Mouse (Mus musculus): ENCODE data around the gene Lpcat2. TPM values are rescaled to one million over a fixed set of nuclear protein-coding genes. Genes with fewer than 3 reads are reported as not detected.

The Lpcat2 gene
- polyA plus RNA-seq, 1 experiment from 2014 or later = 5.6 TPM

DNA sequence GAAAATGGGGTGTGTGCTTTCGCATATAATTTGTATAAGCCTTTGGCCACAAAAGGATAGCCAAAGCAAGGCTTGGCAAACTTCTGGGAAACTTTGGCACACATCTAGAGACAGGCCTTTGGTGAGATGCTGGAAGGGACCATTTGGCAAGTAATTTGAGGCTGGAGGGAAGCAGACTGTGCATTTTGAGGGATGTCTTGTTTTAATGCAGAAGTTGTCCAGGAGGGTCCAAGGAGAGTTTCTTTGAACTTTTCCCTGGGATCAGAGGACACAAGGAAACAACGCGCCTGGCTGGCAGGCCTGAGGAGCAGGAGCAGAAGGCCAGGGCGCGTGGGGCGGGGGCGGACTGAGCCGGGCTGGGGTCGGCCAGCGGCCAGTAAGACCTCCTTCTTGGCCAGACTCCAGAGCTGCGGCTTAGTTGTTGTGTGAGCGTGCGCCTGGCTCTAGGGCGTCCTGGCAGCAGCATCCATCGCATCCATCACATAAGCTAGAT lies 26.8 kb upstream of the Lpcat2 start:
- WGBS = 31% methylated on average over 15 of the region's 15 CpGs
- H3K27ac ChIP-seq (ENCODE audit: low read length) = peak overlapping the region; percentile 74; the same call in 1 of the 2 replicates
- H3K9ac ChIP-seq (ENCODE audit: low read length) = no peak overlapping the region

DNA sequence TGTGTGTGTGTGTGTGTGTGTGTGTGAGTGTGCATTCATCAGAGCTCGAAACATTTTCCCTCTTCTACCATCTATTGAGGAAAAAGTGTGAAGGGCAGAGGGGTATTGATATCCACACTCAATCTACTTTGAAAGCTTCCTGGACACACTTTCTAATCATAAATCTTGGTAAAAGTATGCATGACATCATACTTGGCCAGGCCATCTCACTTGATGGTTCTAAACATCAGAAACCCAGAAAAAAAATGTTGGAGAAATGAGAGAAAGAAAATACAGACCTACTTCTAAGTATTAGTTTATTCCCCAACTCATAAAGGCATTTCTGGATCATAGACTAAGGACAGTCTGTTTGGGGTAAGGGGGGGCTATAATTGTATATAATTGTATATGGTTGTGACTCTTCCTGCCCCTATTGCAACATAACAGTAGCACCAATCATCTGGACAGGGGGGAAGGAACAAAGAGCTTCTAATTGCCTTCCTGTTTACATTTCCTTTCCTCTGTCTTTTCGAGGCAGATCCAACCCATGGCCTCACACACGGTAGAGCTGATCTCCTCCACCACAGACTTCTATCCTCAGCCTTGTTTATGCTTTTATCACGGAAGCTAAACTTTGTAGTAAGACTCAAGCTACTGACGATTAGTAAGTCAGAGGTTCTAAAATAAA lies 20.9 kb upstream of the Lpcat2 start:
- WGBS = 53% methylated on average over 5 of the region's 5 CpGs
- no peak for ATAC-seq (replicated peaks; ENCODE audit: extremely low read depth, insufficient read depth, low FRiP score)

More for the DNA sequence above, 26.8 kb upstream of the Lpcat2 start:
- H3K36me3 ChIP-seq (ENCODE audit: control insufficient read depth, insufficient read depth) = no peaks in the 10 kb centered on the region
- peak overlapping the region; percentile 53 for H3K4me3 ChIP-seq (ENCODE audit: low read length)
- peaks cover 7% of the 10 kb centered on the region for H3K4me1 ChIP-seq (ENCODE audit: control insufficient read depth, insufficient read depth, low read length)
- H3K4me2 ChIP-seq (ENCODE audit: low read depth, low read length) = peak overlapping the region; percentile 56
- H3K27me3 ChIP-seq (ENCODE audit: control insufficient read depth, insufficient read depth, low read length) = peaks cover 17% of the 10 kb centered on the region
- no peaks in the 10 kb centered on the region for H3K9me3 ChIP-seq (replicated peaks; ENCODE audit: control insufficient read depth, low read length)
- ATAC-seq (replicated peaks; ENCODE audit: extremely low read depth, insufficient read depth, low FRiP score) = peak; percentile 49

DNA sequence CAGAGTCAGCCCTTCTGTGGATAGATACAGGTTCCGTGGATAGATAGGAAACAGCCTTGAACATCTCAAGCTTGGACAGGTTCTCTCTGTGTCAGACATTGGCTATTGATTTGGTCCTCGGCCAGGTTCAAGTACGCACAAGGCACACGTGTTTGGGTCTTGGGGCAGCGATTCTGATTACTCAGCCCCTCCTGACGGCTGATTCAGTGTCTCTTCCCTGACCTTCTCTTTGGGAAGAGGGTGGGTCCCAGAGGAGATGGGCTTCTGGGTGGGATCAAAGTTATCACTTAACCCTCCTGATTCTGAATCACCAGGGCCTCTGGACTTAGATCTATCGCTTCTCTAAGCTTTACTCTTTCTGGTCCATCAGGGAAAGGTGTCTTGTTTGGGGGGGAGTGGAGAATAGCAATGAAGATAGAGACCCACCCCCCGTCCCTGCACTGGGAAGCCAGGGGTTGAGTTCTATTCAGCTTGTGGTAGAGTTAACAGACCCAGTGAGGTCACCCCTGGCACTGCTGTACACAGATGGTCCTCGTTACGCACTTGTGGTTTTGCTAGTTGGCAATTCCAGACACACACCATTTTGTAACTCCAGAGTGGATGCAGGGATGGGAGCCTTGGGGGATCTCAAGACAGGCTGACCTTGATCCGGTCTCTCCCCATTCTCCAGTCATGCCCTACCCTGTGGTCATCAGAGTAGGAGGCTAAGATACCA lies 20.2 kb upstream of the Lpcat2 start:
- WGBS = 81% methylated on average over 11 of the region's 11 CpGs
- Histone ChIP-seq H3K4me1 (ENCODE audit: control insufficient read depth, insufficient read depth, low read length) (no peaks in the 10 kb centered on the region), H3K27me3 (ENCODE audit: control insufficient read depth, insufficient read depth, low read length) (no peaks in the 10 kb centered on the region), H3K4me2 (ENCODE audit: low read depth, low read length) (no peak overlapping the region), H3K9me3 (replicated peaks; ENCODE audit: control insufficient read depth, low read length) (no peaks in the 10 kb centered on the region), H3K4me3 (ENCODE audit: low read length) (no peak overlapping the region), H3K27ac (ENCODE audit: low read length) (no peak overlapping the region), H3K36me3 (ENCODE audit: control insufficient read depth, insufficient read depth) (no peaks in the 10 kb centered on the region; the same call in 1 of the 2 replicates), H3K9ac (ENCODE audit: low read length) (no peak overlapping the region)
- ATAC-seq (replicated peaks; ENCODE audit: extremely low read depth, insufficient read depth, low FRiP score) = no peak

More for the DNA sequence above, 20.9 kb upstream of the Lpcat2 start:
- no peaks in the 10 kb centered on the region for H3K27me3 ChIP-seq (ENCODE audit: control insufficient read depth, insufficient read depth, low read length)
- no peak overlapping the region for H3K4me3 ChIP-seq (ENCODE audit: low read length)
- no peaks in the 10 kb centered on the region for H3K4me1 ChIP-seq (ENCODE audit: control insufficient read depth, insufficient read depth, low read length)
- no peaks in the 10 kb centered on the region for H3K9me3 ChIP-seq (replicated peaks; ENCODE audit: control insufficient read depth, low read length)
- H3K9ac ChIP-seq (ENCODE audit: low read length) = no peak overlapping the region
- H3K36me3 ChIP-seq (ENCODE audit: control insufficient read depth, insufficient read depth) = no peaks in the 10 kb centered on the region; the same call in 1 of the 2 replicates
- H3K4me2 ChIP-seq (ENCODE audit: low read depth, low read length) = no peak overlapping the region
- H3K27ac ChIP-seq (ENCODE audit: low read length) = no peak overlapping the region

DNA sequence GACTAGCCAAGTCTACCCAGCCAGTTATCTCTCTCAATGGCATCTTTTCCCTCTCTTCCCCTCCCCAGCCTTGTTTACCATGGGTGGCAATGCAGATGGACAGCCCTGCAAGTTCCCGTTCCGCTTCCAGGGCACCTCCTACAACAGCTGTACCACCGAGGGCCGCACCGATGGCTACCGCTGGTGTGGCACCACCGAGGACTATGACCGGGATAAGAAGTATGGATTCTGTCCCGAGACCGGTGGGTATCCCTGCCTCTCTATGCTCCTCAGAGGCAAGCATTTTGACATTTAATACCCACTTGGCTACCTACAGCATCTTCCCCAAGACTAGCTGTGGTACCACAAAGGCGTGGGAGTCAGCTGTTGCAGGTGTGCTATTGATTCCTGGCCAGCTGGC lies 19.2 kb upstream of the Lpcat2 start:
- H3K4me1 ChIP-seq (ENCODE audit: control insufficient read depth, insufficient read depth, low read length) = no peaks in the 10 kb centered on the region
- no peak overlapping the region for H3K4me2 ChIP-seq (ENCODE audit: low read depth, low read length)
- H3K36me3 ChIP-seq (ENCODE audit: control insufficient read depth, insufficient read depth) = no peaks in the 10 kb centered on the region; the same call in 1 of the 2 replicates
- no peak overlapping the region for H3K4me3 ChIP-seq (ENCODE audit: low read length)
- ATAC-seq (replicated peaks; ENCODE audit: extremely low read depth, insufficient read depth, low FRiP score) = no peak
- H3K9ac ChIP-seq (ENCODE audit: low read length) = no peak overlapping the region
- no peaks in the 10 kb centered on the region for H3K9me3 ChIP-seq (replicated peaks; ENCODE audit: control insufficient read depth, low read length)
- WGBS = 95% methylated on average over 11 of the region's 11 CpGs
- no peak overlapping the region for H3K27ac ChIP-seq (ENCODE audit: low read length)
- H3K27me3 ChIP-seq (ENCODE audit: control insufficient read depth, insufficient read depth, low read length) = no peaks in the 10 kb centered on the region

DNA sequence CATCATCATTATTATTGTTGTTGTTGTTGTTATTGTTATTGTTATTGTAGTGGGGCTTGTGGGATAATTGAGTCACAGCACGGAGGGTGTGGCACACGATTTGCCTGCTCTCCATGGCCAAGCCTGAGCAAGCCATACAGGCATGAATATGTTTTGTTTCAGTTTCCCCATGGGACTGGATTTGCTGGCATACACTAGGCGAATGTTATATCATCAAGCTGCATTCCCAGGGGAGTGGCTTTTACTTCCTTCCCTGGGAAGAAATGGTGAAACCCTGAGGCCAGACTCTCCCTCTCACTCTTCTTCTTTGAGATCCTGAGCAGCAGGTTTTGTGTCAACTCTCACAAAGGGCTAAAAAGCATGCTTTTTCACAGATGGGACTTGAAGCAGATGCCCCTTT lies 16.5 kb upstream of the Lpcat2 start:
- 80% methylated on average over 3 of the region's 3 CpGs for WGBS
- Histone ChIP-seq H3K36me3 (ENCODE audit: control insufficient read depth, insufficient read depth) (no peaks in the 10 kb centered on the region; the same call in 1 of the 2 replicates), H3K27me3 (ENCODE audit: control insufficient read depth, insufficient read depth, low read length) (no peaks in the 10 kb centered on the region), H3K4me1 (ENCODE audit: control insufficient read depth, insufficient read depth, low read length) (no peaks in the 10 kb centered on the region), H3K9me3 (replicated peaks; ENCODE audit: control insufficient read depth, low read length) (no peaks in the 10 kb centered on the region), H3K27ac (ENCODE audit: low read length) (no peak overlapping the region), H3K4me2 (ENCODE audit: low read depth, low read length) (no peak overlapping the region), H3K4me3 (ENCODE audit: low read length) (no peak overlapping the region), H3K9ac (ENCODE audit: low read length) (no peak overlapping the region)
- no peak for ATAC-seq (replicated peaks; ENCODE audit: extremely low read depth, insufficient read depth, low FRiP score)

DNA sequence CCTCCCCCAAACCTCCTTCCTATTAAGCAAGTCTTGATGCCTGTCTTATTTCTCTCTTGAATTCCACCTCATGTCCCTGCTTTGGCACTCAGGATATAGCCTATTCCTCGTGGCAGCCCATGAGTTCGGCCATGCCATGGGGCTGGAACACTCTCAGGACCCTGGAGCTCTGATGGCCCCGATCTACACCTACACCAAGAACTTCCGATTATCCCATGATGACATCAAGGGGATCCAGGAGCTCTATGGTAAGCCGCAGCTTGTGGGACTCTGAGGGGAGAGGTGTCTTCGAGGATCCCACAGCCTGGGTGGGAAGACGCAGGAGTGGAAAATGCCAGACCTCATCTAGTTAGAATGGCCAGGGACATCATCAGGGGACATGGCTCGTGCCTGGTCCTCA lies 16.0 kb upstream of the Lpcat2 start:
- no peak overlapping the region for H3K9ac ChIP-seq (ENCODE audit: low read length)
- H3K27me3 ChIP-seq (ENCODE audit: control insufficient read depth, insufficient read depth, low read length) = no peaks in the 10 kb centered on the region
- no peaks in the 10 kb centered on the region for H3K4me1 ChIP-seq (ENCODE audit: control insufficient read depth, insufficient read depth, low read length)
- H3K4me3 ChIP-seq (ENCODE audit: low read length) = no peak overlapping the region
- no peak overlapping the region for H3K27ac ChIP-seq (ENCODE audit: low read length)
- no peak overlapping the region for H3K4me2 ChIP-seq (ENCODE audit: low read depth, low read length)
- no peak for ATAC-seq (replicated peaks; ENCODE audit: extremely low read depth, insufficient read depth, low FRiP score)
- no peaks in the 10 kb centered on the region; the same call in 1 of the 2 replicates for H3K36me3 ChIP-seq (ENCODE audit: control insufficient read depth, insufficient read depth)
- no peaks in the 10 kb centered on the region for H3K9me3 ChIP-seq (replicated peaks; ENCODE audit: control insufficient read depth, low read length)
- whole genome bisulfite sequencing = 84% methylated on average over 8 of the region's 8 CpGs

DNA sequence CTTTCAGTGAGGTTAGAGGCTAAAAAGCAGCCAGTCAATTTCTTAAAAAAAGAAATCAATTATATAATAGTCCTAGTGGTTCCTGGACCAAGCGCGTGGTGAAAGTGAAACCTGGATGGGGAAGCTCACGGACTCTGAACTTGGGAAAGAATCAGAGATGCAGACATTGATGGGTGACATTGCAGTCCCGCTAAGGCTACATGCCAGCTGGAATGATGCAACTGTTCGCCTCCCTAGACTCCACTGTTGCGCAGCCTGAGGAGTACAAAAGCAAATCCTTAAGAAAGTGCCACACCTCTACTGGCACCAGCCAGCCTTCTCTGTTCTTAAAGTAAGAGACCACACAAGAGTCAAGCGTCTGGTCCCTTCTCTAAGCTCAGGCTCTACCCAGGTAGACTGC lies 15.3 kb upstream of the Lpcat2 start:
- Histone ChIP-seq H3K4me3 (ENCODE audit: low read length) (no peak overlapping the region), H3K9ac (ENCODE audit: low read length) (no peak overlapping the region), H3K4me1 (ENCODE audit: control insufficient read depth, insufficient read depth, low read length) (no peaks in the 10 kb centered on the region), H3K27ac (ENCODE audit: low read length) (no peak overlapping the region), H3K27me3 (ENCODE audit: control insufficient read depth, insufficient read depth, low read length) (no peaks in the 10 kb centered on the region), H3K4me2 (ENCODE audit: low read depth, low read length) (no peak overlapping the region), H3K36me3 (ENCODE audit: control insufficient read depth, insufficient read depth) (no peaks in the 10 kb centered on the region; the same call in 1 of the 2 replicates), H3K9me3 (replicated peaks; ENCODE audit: control insufficient read depth, low read length) (no peaks in the 10 kb centered on the region)
- WGBS = 80% methylated on average over 7 of the region's 7 CpGs
- ATAC-seq (replicated peaks; ENCODE audit: extremely low read depth, insufficient read depth, low FRiP score) = no peak

DNA sequence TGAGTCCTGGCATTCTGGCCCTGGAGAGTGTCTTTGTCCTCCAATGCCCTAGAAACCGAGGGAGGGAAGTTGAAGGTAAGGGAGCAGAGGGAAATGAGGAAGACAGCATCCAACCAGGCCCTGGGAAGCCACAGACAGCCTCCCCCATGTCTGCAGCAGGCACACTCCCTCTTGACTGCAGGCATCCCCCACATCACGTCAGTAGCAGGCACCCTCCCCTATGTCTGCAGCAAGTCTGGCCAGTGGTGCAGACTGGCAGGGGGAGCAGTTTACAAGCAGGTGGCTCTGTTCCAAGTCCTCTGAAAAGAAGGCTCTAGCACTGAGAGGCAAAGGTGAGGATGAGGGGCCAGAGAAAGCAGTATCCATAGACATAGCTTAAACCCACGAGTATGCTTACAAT lies 8.5 kb upstream of the Lpcat2 start:
- no peak overlapping the region for H3K4me3 ChIP-seq (ENCODE audit: low read length)
- H3K9me3 ChIP-seq (replicated peaks; ENCODE audit: control insufficient read depth, low read length) = no peaks in the 10 kb centered on the region
- no peaks in the 10 kb centered on the region; the same call in 1 of the 2 replicates for H3K36me3 ChIP-seq (ENCODE audit: control insufficient read depth, insufficient read depth)
- ATAC-seq (replicated peaks; ENCODE audit: extremely low read depth, insufficient read depth, low FRiP score) = peak; percentile 47
- WGBS = 13% methylated on average over 3 of the region's 3 CpGs
- H3K4me2 ChIP-seq (ENCODE audit: low read depth, low read length) = peak overlapping the region; percentile 8
- H3K27me3 ChIP-seq (ENCODE audit: control insufficient read depth, insufficient read depth, low read length) = no peaks in the 10 kb centered on the region
- peak overlapping the region; percentile 30 for H3K9ac ChIP-seq (ENCODE audit: low read length)
- H3K4me1 ChIP-seq (ENCODE audit: control insufficient read depth, insufficient read depth, low read length) = peaks cover 29% of the 10 kb centered on the region
- peak overlapping the region; percentile 53 for H3K27ac ChIP-seq (ENCODE audit: low read length)

DNA sequence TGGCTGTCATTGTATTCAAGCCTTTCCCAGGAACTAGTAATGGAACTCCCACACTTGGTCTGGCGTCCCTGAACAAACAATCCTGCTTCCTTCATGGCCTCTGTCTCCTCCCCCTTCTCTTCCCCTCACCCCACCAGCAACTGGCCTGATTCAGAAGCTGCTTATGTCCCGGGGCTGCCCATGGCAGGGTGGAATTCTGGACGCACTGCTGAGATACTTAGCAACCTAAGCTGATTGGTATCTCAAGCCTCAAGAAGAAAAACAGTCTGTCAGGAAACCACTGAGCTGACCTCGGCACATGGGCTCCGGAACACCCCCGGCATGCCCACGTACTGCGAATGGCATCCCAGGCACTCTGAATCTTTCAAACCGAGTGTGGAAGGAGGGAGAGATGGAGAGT lies 7.8 kb upstream of the Lpcat2 start:
- Histone ChIP-seq H3K27me3 (ENCODE audit: control insufficient read depth, insufficient read depth, low read length) (no peaks in the 10 kb centered on the region), H3K27ac (ENCODE audit: low read length) (peak overlapping the region; percentile 62), H3K9ac (ENCODE audit: low read length) (no peak overlapping the region), H3K4me3 (ENCODE audit: low read length) (no peak overlapping the region), H3K9me3 (replicated peaks; ENCODE audit: control insufficient read depth, low read length) (no peaks in the 10 kb centered on the region), H3K4me1 (ENCODE audit: control insufficient read depth, insufficient read depth, low read length) (peaks cover 29% of the 10 kb centered on the region), H3K36me3 (ENCODE audit: control insufficient read depth, insufficient read depth) (no peaks in the 10 kb centered on the region; the same call in 1 of the 2 replicates), H3K4me2 (ENCODE audit: low read depth, low read length) (peak overlapping the region; percentile 8; the same call in 1 of the 2 replicates)
- ATAC-seq (replicated peaks; ENCODE audit: extremely low read depth, insufficient read depth, low FRiP score) = peak; percentile 59
- WGBS = 25% methylated on average over 9 of the region's 9 CpGs
